Mouse (Mus musculus): ENCODE data around the gene Nckap1l. TPM values are rescaled to one million over a fixed set of nuclear protein-coding genes. Genes with fewer than 3 reads are reported as not detected.

Nckap1l gene
- polyA plus RNA-seq, 1 experiment from 2014 or later: 1.4 TPM

GRCm38 (mm10) chr15:103539259-103539658 lies 85.7 kb downstream of the Nckap1l start:
- H3K4me2 ChIP-seq: 0 out of 2 replicates have a peak overlapping the region, but pooled peaks have one; percentile 6
- peaks cover 52% of the 10 kb centered on the region for H3K27me3 ChIP-seq
- no peaks in the 10 kb centered on the region for H3K36me3 ChIP-seq
- no peak overlapping the region for H3K27ac ChIP-seq
- H3K9me3 ChIP-seq: no peaks in the 10 kb centered on the region
- no peak overlapping the region for H3K9ac ChIP-seq (replicated peaks)
- 64% methylated on average over 2 of the region's 2 CpGs for WGBS
- H3K4me1 ChIP-seq (replicated peaks): peaks cover 24% of the 10 kb centered on the region
- no peak overlapping the region for H3K4me3 ChIP-seq (replicated peaks)
- ATAC-seq (ENCODE audit: insufficient number of reproducible peaks, insufficient read depth, low FRiP score, low TSS enrichment, low read depth): no peak

- Histone ChIP-seq H3K9ac (replicated peaks) (no peak overlapping the region), H3K4me2 (no peak overlapping the region), H3K27ac (no peak overlapping the region), H3K27me3 (peaks cover 38% of the 10 kb centered on the region), H3K36me3 (no peaks in the 10 kb centered on the region), H3K4me1 (replicated peaks) (peaks cover 24% of the 10 kb centered on the region), H3K9me3 (no peaks in the 10 kb centered on the region), H3K4me3 (replicated peaks) (no peak overlapping the region)
- WGBS: 53% methylated on average over 1 of the region's 1 CpGs
- no peak for ATAC-seq (ENCODE audit: insufficient number of reproducible peaks, insufficient read depth, low FRiP score, low TSS enrichment, low read depth)
These were observed 87.1 kb downstream of the Nckap1l start for GRCm38 (mm10) chr15:103540646-103541045.

- Histone ChIP-seq H3K36me3 (no peaks in the 10 kb centered on the region), H3K27me3 (peaks cover 21% of the 10 kb centered on the region), H3K27ac (no peak overlapping the region), H3K9me3 (no peaks in the 10 kb centered on the region), H3K9ac (replicated peaks) (no peak overlapping the region), H3K4me1 (replicated peaks) (peaks cover 15% of the 10 kb centered on the region), H3K4me2 (no peak overlapping the region), H3K4me3 (replicated peaks) (no peak overlapping the region)
- ATAC-seq (ENCODE audit: insufficient number of reproducible peaks, insufficient read depth, low FRiP score, low TSS enrichment, low read depth): no peak
These were observed 88.9 kb downstream of the Nckap1l start for GRCm38 (mm10) chr15:103542526-103542925.

- H3K4me2 ChIP-seq: no peak overlapping the region
- WGBS: 81% methylated on average over 3 of the region's 3 CpGs
- H3K4me3 ChIP-seq (replicated peaks): no peak overlapping the region
- H3K27me3 ChIP-seq: no peaks in the 10 kb centered on the region
- H3K27ac ChIP-seq: no peak overlapping the region
- H3K36me3 ChIP-seq: no peaks in the 10 kb centered on the region
- H3K4me1 ChIP-seq (replicated peaks): no peaks in the 10 kb centered on the region; the same call in 1 of the 2 replicates
- H3K9ac ChIP-seq (replicated peaks): no peak overlapping the region
- no peaks in the 10 kb centered on the region for H3K9me3 ChIP-seq
- ATAC-seq (ENCODE audit: insufficient number of reproducible peaks, insufficient read depth, low FRiP score, low TSS enrichment, low read depth): no peak
These were observed 94.4 kb downstream of the Nckap1l start for GRCm38 (mm10) chr15:103547983-103548382.

Other genes with a start within 250 kb of the Nckap1l start
- 201 and 206 TPM in 2 replicates for gene Cbx5, start 214.0 kb upstream of the Nckap1l start, polyA plus RNA-seq (2016; fragmentation: Nextera tagmentation; extraction: Ambion mirVana)
- gene Hnrnpa1, start 213.4 kb upstream of the Nckap1l start, polyA plus RNA-seq (2016; fragmentation: Nextera tagmentation; extraction: Ambion mirVana): 1,378 and 1,438 TPM in 2 replicates
- 4.6 and 4.7 TPM in 2 replicates for gene Nfe2, start 195.4 kb upstream of the Nckap1l start, polyA plus RNA-seq (2016; fragmentation: Nextera tagmentation; extraction: Ambion mirVana)
- gene Copz1, start 181.1 kb upstream of the Nckap1l start, polyA plus RNA-seq (2016; fragmentation: Nextera tagmentation; extraction: Ambion mirVana): 252 and 259 TPM in 2 replicates
- 0.31 and 0.44 TPM in 2 replicates for gene Gpr84, start 143.2 kb upstream of the Nckap1l start, polyA plus RNA-seq (2016; fragmentation: Nextera tagmentation; extraction: Ambion mirVana)
- 11.2 and 13.3 TPM in 2 replicates for gene Zfp385a, start 113.7 kb upstream of the Nckap1l start, polyA plus RNA-seq (2016; fragmentation: Nextera tagmentation; extraction: Ambion mirVana)
- 45.1 and 50.5 TPM in 2 replicates for gene Itga5, start 87.0 kb upstream of the Nckap1l start, polyA plus RNA-seq (2016; fragmentation: Nextera tagmentation; extraction: Ambion mirVana)
- gene Gtsf1, start 23.3 kb upstream of the Nckap1l start, polyA plus RNA-seq (2016; fragmentation: Nextera tagmentation; extraction: Ambion mirVana): not detected in 2 replicates
- not detected in 2 replicates for gene Gtsf2, start 5.3 kb upstream of the Nckap1l start, polyA plus RNA-seq (2016; fragmentation: Nextera tagmentation; extraction: Ambion mirVana)
- gene Pde1b, start 49.2 kb downstream of the Nckap1l start, polyA plus RNA-seq (2016; fragmentation: Nextera tagmentation; extraction: Ambion mirVana): 4.2 and 4.5 TPM in 2 replicates
- 7.9 and 10.1 TPM in 2 replicates for gene Ppp1r1a, start 84.2 kb downstream of the Nckap1l start, polyA plus RNA-seq (2016; fragmentation: Nextera tagmentation; extraction: Ambion mirVana)
- gene Glycam1, start 111.3 kb downstream of the Nckap1l start, polyA plus RNA-seq (2016; fragmentation: Nextera tagmentation; extraction: Ambion mirVana): not detected in 2 replicates

Measured in limb, embryonic 12.5 days (tissue).